Mouse (Mus musculus) hematopoietic stem cell, adult 5-6 weeks (primary cell): Measurements from ENCODE around the gene Chrm3. TPM values are rescaled to one million over a fixed set of nuclear protein-coding genes. Genes with fewer than 3 reads are reported as not detected.
A peak's percentile ranks its signal among the peaks of the same experiment; 100 is the strongest.

Experiments
- ATAC-seq, 2 experiments: fragments of 125-278 bp in 1 of 2; replicated peaks in 1 of 2; 2 replicates each; pipeline ENCODE4 v1.8.0; 2016 to 2017; ENCODE audit warnings: inconsistent platforms in 2 of 2, mild to moderate bottlenecking in 2 of 2, moderate number of reproducible peaks in 2 of 2, low read depth in 1 of 2, moderate TSS enrichment in 1 of 2; ENCODE audit not compliant: low FRiP score in 2 of 2, poor library complexity in 2 of 2, severe bottlenecking in 2 of 2, insufficient read depth in 1 of 2, low TSS enrichment in 1 of 2
- total RNA-seq: library from RNA; stranded (forward); fragments of 172-1452, 232-1000 nt; gene quantifications from 2 replicates; pipeline ENCODE4 v1.2.3, GENCODE M21; 2017

Chrm3 gene
- total RNA-seq, 1 experiment from 2014 or later, result 1.6 TPM

- ATAC-seq, result no peak
Observed at GRCm38 (mm10) chr13:9952619-9953018, 408.0 kb downstream of the Chrm3 start.

- no peak for ATAC-seq
Observed at GRCm38 (mm10) chr13:9951376-9951775, 409.3 kb downstream of the Chrm3 start.

GRCm38 (mm10) chr13:9949091-9949490, 411.6 kb downstream of the Chrm3 start:
- ATAC-seq, result no peak

GRCm38 (mm10) chr13:9940186-9940585, 420.5 kb downstream of the Chrm3 start:
- ATAC-seq, result no peak

- ATAC-seq, result peak; percentile 77 to 82
Observed at GRCm38 (mm10) chr13:9938798-9939485, 421.7 kb downstream of the Chrm3 start.

GRCm38 (mm10) chr13:9932714-9933113, 427.9 kb downstream of the Chrm3 start:
- ATAC-seq, result no peak

- ATAC-seq, result peak; percentile 81 to 95
Observed at GRCm38 (mm10) chr13:9930606-9931005, 430.0 kb downstream of the Chrm3 start.

GRCm38 (mm10) chr13:9929978-9930377, 430.7 kb downstream of the Chrm3 start:
- no peak for ATAC-seq

- ATAC-seq, result no peak
Observed at GRCm38 (mm10) chr13:9921150-9921549, 439.5 kb downstream of the Chrm3 start.

- no peak for ATAC-seq
Observed at GRCm38 (mm10) chr13:9912697-9913096, 447.9 kb downstream of the Chrm3 start.

- ATAC-seq, result no peak
Observed at GRCm38 (mm10) chr13:9908707-9909106, 451.9 kb downstream of the Chrm3 start.

- ATAC-seq, result no peak
Observed at GRCm38 (mm10) chr13:9907202-9907601, 453.4 kb downstream of the Chrm3 start.

GRCm38 (mm10) chr13:9904455-9904854, 456.2 kb downstream of the Chrm3 start:
- peak; percentile 48 to 67; a peak in 1 of 4 replicates for ATAC-seq

- ATAC-seq, result no peak
Observed at GRCm38 (mm10) chr13:9900653-9901385, 459.8 kb downstream of the Chrm3 start.

GRCm38 (mm10) chr13:9898664-9899369, 461.8 kb downstream of the Chrm3 start:
- ATAC-seq, result no peak

- ATAC-seq, result no peak
Observed at GRCm38 (mm10) chr13:9897231-9897630, 463.4 kb downstream of the Chrm3 start.

GRCm38 (mm10) chr13:9895045-9895625, 465.5 kb downstream of the Chrm3 start:
- ATAC-seq, result peak; percentile 85

- ATAC-seq, result no peak
Observed at GRCm38 (mm10) chr13:9891088-9891487, 469.6 kb downstream of the Chrm3 start.
